Mouse (Mus musculus) brain, adult 2 months (tissue): ENCODE measurements around the gene Plau.
A peak's percentile ranks its signal among the peaks of the same experiment; 100 is the strongest.

Experiments used
- DNase-seq: peaks from one replicate; pipeline ENCODE4 v3.0.0; 2011; ENCODE audit warnings: low read depth, low spot score

Plau gene

DNA sequence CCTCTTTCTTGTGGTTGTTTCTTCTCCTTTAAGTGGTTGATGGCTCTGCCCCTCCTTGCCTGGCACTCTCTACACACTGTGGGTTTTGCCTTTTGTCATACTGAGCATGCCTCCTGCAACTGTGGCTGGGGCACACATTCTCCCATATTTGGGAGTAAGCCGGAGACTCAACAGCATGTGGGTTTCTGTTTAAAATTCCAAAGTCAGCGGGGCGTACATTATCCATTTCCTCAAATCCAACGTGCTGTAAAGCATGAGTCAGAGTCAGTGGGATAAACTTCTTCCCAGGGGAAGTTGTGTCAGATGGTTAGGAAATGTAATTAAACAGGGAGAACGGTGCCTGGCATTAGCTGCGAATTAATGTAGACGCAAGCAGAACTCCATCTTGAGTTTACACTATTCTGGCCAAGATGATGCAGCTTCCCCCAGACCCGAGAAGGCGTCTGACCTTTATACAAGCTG lies 55.5 kb downstream of the Plau start:
- peak; percentile 91 for DNase-seq
